Mouse (Mus musculus) thymus, adult 2 months (tissue): ENCODE data around the gene Mrgprb1. TPM values are rescaled to one million over a fixed set of nuclear protein-coding genes. Genes with fewer than 3 reads are reported as not detected.
"Not testable (repeated sequence)": the region's sequence is repeated elsewhere in the genome, so short reads cannot be mapped to it uniquely, and the experiment has no call there.

ENCODE experiments used
- DNase-seq: peaks from one replicate; pipeline ENCODE4 v3.0.0; 2021
- H3K27ac ChIP-seq: fragments of 200-500 bp; 2 replicates; pipeline ENCODE4 v1.5.1; 2012; ENCODE audit warnings: low read length, control low read depth; ENCODE audit not compliant: control insufficient read depth, insufficient read depth
- H3K27me3 ChIP-seq: fragments of 200-500 bp; 2 replicates; pipeline ENCODE4 v1.6.1; 2012; ENCODE audit warnings: mild to moderate bottlenecking, low read length, moderate library complexity, mixed read lengths; ENCODE audit not compliant: control insufficient read depth, insufficient read depth
- H3K36me3 ChIP-seq: fragments of 200-500 bp; 2 replicates; pipeline ENCODE4 v1.6.1; 2012; ENCODE audit warnings: mild to moderate bottlenecking, low read length, moderate library complexity; ENCODE audit not compliant: control insufficient read depth, insufficient read depth
- H3K4me1 ChIP-seq: fragments of 200-500 bp; replicated peaks from 2 replicates; pipeline ENCODE4 v1.6.1; 2012; ENCODE audit warnings: low read length; ENCODE audit not compliant: control insufficient read depth, insufficient read depth
- H3K4me3 ChIP-seq: fragments of 200-500 bp; 2 replicates; pipeline ENCODE4 v1.5.1; 2012; ENCODE audit warnings: mild to moderate bottlenecking, low read length, control low read depth, moderate library complexity; ENCODE audit not compliant: control insufficient read depth, insufficient read depth
- CTCF ChIP-seq: fragments of 200-500 bp; IDR thresholded peaks from 2 replicates; pipeline ENCODE4 v1.5.1; 2012; ENCODE audit warnings: mild to moderate bottlenecking, control low read depth, low read length, moderate library complexity, borderline replicate concordance; ENCODE audit not compliant: control insufficient read depth, poor library complexity, insufficient read depth; ENCODE audit errors: extremely low read depth
- POLR2A ChIP-seq: fragments of 200-500 bp; IDR thresholded peaks from 2 replicates; pipeline ENCODE4 v1.6.1; 2012; ENCODE audit warnings: mild to moderate bottlenecking, low read length, control low read depth, moderate library complexity; ENCODE audit not compliant: control insufficient read depth, poor library complexity, insufficient read depth; ENCODE audit errors: extremely low read depth
- WGBS: fragments of 180-500 bp; shearing (Covaris S2); methylation state at CpG from one replicate; pipeline ENCODE4 v1.1.7; 2018; 5-methylcytosine and 5-hydroxymethylcytosine counted together
- polyA plus RNA-seq: library from polyadenylated mRNA; depleted of rRNA; stranded (reverse); fragments of >200 nt; gene quantifications from 2 replicates; pipeline ENCODE4 v1.2.3, GENCODE M21; 2012; rRNA removed

Mrgprb1 gene
- 0.06 and 0.08 TPM in 2 replicates for polyA plus RNA-seq

DNA sequence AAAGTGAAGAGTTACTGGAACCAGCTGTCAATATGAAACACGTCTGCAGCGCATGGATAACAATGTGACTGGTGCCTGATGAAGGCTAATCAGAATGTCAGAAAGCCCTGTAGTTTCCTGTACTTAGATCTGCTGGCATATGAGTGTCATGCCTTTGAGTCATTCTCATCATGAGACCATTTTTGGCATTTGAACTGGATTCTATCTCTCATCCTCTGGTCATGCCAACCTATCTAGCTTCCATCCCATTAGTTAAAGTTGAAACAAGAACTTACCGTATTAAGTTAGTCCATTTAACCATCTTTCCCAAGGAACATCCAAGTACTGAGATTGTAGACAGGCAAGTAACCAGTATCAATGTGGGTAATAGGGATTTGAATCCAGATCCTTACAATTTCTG is at the start of gene Mrgprb1:
Gene Mrgprb1 (minus strand): TSS at position 101 of the 400 bp plus-strand sequence.
- no peaks in the 10 kb centered on the region for H3K36me3 ChIP-seq
- H3K27ac ChIP-seq = no peak within 1 kb of the TSS
- no peaks in the 10 kb centered on the region for H3K4me1 ChIP-seq
- no peak within 1 kb of the TSS for H3K4me3 ChIP-seq
- TF ChIP-seq CTCF = no peak
- TF ChIP-seq POLR2A = no peak
- 89% methylated on average over 3 of the region's 3 CpGs for WGBS
- DNase-seq = no peak
- no peaks in the 10 kb centered on the region for H3K27me3 ChIP-seq

DNA sequence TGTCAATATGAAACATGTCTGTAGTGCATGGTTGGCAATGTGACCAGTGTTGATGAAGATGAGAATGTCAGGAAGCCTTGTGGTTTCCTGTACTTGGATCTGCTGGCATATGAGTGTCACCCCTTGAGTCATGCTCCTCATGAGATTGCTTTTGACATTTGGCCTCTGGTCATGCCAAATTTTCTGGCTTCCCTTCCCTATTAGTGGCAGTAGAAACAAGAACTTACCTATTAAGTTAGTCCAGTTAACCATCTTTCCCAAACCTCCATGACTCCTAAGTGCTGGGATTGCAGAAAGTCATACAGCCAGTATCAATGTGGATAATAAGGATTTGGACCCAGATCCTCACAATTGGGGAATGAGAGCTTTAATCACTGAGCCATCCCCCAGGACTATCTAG is 43.1 kb upstream of the Mrgprb1 start, which contains the start of gene Mrgprx2:
Gene Mrgprx2 (minus strand): TSS at position 101 of the 400 bp plus-strand sequence.
- no peak for DNase-seq
- Histone ChIP-seq H3K27ac (no peak within 1 kb of the TSS), H3K4me3 (no peak within 1 kb of the TSS), H3K27me3 (no peaks in the 10 kb centered on the region), H3K36me3 (no peaks in the 10 kb centered on the region), H3K4me1 (no peaks in the 10 kb centered on the region)
- TF ChIP-seq POLR2A = no peak
- TF ChIP-seq CTCF = no peak

DNA sequence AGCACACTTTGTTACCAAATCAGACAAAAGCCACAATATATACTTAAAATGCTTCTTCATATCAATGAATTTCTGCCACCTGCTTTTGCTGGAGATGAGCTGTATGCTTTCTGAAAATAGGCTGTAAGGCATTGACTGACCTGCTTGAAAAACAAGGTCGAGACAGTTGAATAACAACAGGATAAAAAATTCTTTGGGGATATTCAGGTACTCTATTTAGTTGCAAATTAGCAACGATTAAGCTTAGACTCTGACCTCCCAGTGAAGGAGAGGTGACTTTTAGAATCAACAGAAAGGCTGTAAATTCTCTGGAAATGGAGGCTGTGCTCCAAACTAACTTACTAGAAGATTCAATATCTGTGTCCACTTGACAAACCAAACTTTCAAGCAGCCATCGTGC is 19.6 kb downstream of the Mrgprb1 start:
- 53% methylated on average over 3 of the region's 3 CpGs for WGBS
- Histone ChIP-seq H3K4me1 (no peaks in the 10 kb centered on the region), H3K27ac (no peak overlapping the region), H3K27me3 (no peaks in the 10 kb centered on the region), H3K36me3 (no peaks in the 10 kb centered on the region), H3K4me3 (no peak overlapping the region)
- DNase-seq = no peak
- no peak for TF ChIP-seq POLR2A
- TF ChIP-seq CTCF = no peak

DNA sequence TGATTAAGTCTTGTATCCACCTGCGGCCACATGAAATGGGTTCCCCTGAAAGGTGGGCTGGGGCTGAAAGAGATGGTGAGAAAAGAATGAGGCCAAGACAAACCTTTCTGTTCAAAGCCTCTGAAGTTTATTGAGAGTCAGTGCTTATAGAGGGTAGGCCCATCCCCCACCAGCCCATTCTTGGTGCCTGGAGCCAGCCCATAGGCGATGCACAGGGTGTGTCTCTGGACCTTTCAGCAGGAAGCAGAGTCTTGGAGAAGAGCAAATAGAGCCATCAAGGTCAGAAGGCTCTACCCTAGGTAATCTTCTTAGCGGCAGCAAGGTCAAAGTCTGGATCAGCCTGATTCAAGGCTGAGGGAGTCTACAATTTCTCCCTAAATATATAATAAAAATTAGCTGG is 20.2 kb downstream of the Mrgprb1 start:
- not testable (repeated sequence) for H3K4me1 ChIP-seq, H3K4me3 ChIP-seq, DNase-seq, H3K27me3 ChIP-seq, H3K36me3 ChIP-seq, H3K27ac ChIP-seq
- 89% methylated on average over 3 of the region's 3 CpGs for WGBS

Other genes starting within 250 kb of the Mrgprb1 start
- gene Mrgprb8, start 67.8 kb downstream of the Mrgprb1 start, polyA plus RNA-seq = not detected in 2 replicates
- gene Mrgprx2, start 43.0 kb upstream of the Mrgprb1 start, polyA plus RNA-seq = 0.03 TPM in 1 of 2 replicates, not detected in the other
- gene Mrgprb2, start 101.7 kb upstream of the Mrgprb1 start, polyA plus RNA-seq = 0.08 and 0.11 TPM in 2 replicates
- gene Mrgprb3, start 187.5 kb upstream of the Mrgprb1 start, polyA plus RNA-seq = not detected in 2 replicates